Mouse (Mus musculus): ENCODE data around the gene Rbm39. TPM values are rescaled to one million over a fixed set of nuclear protein-coding genes. Genes with fewer than 3 reads are reported as not detected.

Gene Rbm39
- polyA plus RNA-seq, 1 experiment from 2014 or later: 349 TPM

- H3K4me3 ChIP-seq (ENCODE audit: low read depth, low read length): no peak overlapping the region
- DNase-seq (ENCODE audit: low spot score) (no peak), ATAC-seq (ENCODE audit: low FRiP score, low TSS enrichment) (no peak)
- WGBS: 77% methylated on average over 6 of the region's 6 CpGs
- H3K36me3 ChIP-seq (ENCODE audit: control insufficient read depth, insufficient read depth, low read length): peaks cover 3% of the 10 kb centered on the region; the same call in 1 of the 2 replicates
- H3K27ac ChIP-seq (replicated peaks): no peak overlapping the region
- no peak overlapping the region for H3K4me2 ChIP-seq (replicated peaks; ENCODE audit: low read depth)
- H3K9me3 ChIP-seq (ENCODE audit: control insufficient read depth, low read length): no peaks in the 10 kb centered on the region
- no peak overlapping the region for H3K9ac ChIP-seq (ENCODE audit: low read length)
- 0 out of 2 replicates have a peak, but pooled peaks cover 4% of the 10 kb centered on the region for H3K4me1 ChIP-seq (replicated peaks; ENCODE audit: control insufficient read depth, insufficient read depth)
- TF ChIP-seq CTCF (IDR thresholded peaks at IDR 0.05; ENCODE audit: low read depth) (peak; percentile 54), EP300 (optimal IDR thresholded peaks at IDR 0.05) (no peak)
- H3K27me3 ChIP-seq (ENCODE audit: control insufficient read depth, insufficient read depth, low read length): no peaks in the 10 kb centered on the region
These were observed 23.9 kb upstream of the Rbm39 start for GRCm38 (mm10) chr2:156203917-156204316.

DNA sequence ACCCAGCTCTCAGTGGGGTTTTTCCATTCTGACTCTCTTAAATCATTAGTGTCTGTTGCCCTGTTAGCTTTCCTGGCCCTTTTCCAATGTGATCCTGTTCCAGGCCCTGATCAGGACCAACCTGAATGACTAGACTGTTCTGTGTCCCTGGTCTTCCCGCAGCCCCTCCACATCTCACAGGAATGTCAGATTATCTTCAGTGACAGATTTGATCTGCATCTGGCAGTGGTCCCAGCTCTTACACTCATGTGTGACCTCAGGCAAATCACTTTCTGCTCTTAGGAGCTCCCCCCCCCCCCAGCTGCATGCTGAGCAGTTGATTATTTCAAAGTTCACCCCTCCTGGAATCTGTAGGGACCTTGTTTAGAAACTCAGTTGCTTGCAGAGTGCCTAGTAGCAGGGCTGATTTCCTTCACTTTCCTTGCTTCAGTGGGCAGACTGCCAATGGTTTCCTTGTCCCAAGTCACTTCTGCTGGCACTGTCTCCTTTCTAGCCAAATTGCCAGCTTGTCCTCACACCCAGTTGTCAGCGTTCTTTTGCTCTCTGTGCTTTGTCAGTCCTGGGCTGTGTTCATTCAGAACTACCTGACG lies 22.9 kb upstream of the Rbm39 start:
- Histone ChIP-seq H3K4me2 (replicated peaks; ENCODE audit: low read depth) (no peak overlapping the region), H3K27ac (replicated peaks) (peak overlapping the region; percentile 13), H3K4me3 (ENCODE audit: low read depth, low read length) (no peak overlapping the region), H3K27me3 (ENCODE audit: control insufficient read depth, insufficient read depth, low read length) (no peaks in the 10 kb centered on the region), H3K36me3 (ENCODE audit: control insufficient read depth, insufficient read depth, low read length) (peaks cover 3% of the 10 kb centered on the region; the same call in 1 of the 2 replicates), H3K9ac (ENCODE audit: low read length) (no peak overlapping the region), H3K4me1 (replicated peaks; ENCODE audit: control insufficient read depth, insufficient read depth) (0 out of 2 replicates have a peak, but pooled peaks cover 4% of the 10 kb centered on the region), H3K9me3 (ENCODE audit: control insufficient read depth, low read length) (no peaks in the 10 kb centered on the region)
- TF ChIP-seq EP300 (optimal IDR thresholded peaks at IDR 0.05): no peak
- TF ChIP-seq CTCF (IDR thresholded peaks at IDR 0.05; ENCODE audit: low read depth): no peak
- DNase-seq (ENCODE audit: low spot score) (peak; percentile 38), ATAC-seq (ENCODE audit: low FRiP score, low TSS enrichment) (peak; percentile 41)
- WGBS: 24% methylated on average over 3 of the region's 3 CpGs

DNA sequence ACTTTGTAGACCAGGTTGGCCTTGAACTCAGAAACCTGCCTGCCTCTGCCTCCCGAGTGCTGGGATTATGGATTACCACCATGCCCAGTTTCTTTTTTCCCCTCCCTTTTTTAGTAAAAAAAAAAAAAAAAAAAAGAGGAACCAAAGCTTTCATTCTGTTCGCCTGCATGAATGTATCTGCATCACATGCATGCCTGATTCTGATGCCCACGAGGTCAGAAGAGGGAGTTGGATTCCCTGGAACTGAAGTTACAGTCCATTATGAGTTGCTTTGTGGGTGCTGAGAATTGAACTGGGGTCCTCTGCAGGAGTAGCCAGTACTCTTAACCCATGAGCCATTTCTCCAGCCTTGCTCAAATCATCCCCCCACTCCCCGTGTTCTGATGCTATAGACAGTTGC lies 21.4 kb upstream of the Rbm39 start:
- Histone ChIP-seq H3K27me3 (ENCODE audit: control insufficient read depth, insufficient read depth, low read length) (no peaks in the 10 kb centered on the region), H3K36me3 (ENCODE audit: control insufficient read depth, insufficient read depth, low read length) (peaks cover 3% of the 10 kb centered on the region; the same call in 1 of the 2 replicates), H3K4me3 (ENCODE audit: low read depth, low read length) (no peak overlapping the region), H3K9ac (ENCODE audit: low read length) (no peak overlapping the region), H3K4me2 (replicated peaks; ENCODE audit: low read depth) (no peak overlapping the region), H3K4me1 (replicated peaks; ENCODE audit: control insufficient read depth, insufficient read depth) (0 out of 2 replicates have a peak, but pooled peaks cover 4% of the 10 kb centered on the region), H3K9me3 (ENCODE audit: control insufficient read depth, low read length) (no peaks in the 10 kb centered on the region), H3K27ac (replicated peaks) (no peak overlapping the region)
- WGBS: 86% methylated on average over 4 of the region's 4 CpGs
- no peak for ATAC-seq (ENCODE audit: low FRiP score, low TSS enrichment)
- no peak for DNase-seq (ENCODE audit: low spot score)
- TF ChIP-seq EP300 (optimal IDR thresholded peaks at IDR 0.05) (no peak), CTCF (IDR thresholded peaks at IDR 0.05; ENCODE audit: low read depth) (no peak)

DNA sequence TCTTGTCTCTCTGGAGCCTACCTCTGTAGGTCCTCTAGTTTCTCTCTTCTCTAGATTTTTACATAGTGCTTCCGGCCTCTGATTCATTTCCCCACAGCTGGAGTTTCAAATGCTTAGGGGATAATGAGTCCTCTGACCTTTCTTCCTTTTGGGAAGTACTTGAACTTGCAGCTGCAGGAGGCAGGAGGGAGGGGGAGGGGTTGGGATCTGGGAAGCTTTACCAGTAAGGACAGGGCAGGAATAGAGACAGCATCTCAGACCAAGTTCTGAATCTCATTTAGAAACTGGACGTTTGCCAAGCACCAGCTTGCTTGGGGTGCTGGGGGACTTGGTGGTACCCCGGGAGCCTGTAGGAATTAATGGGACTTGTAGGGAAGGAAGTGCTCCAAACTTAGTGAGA lies 19.9 kb upstream of the Rbm39 start:
- Histone ChIP-seq H3K4me3 (ENCODE audit: low read depth, low read length) (no peak overlapping the region), H3K36me3 (ENCODE audit: control insufficient read depth, insufficient read depth, low read length) (peaks cover 3% of the 10 kb centered on the region; the same call in 1 of the 2 replicates), H3K27ac (replicated peaks) (no peak overlapping the region), H3K4me1 (replicated peaks; ENCODE audit: control insufficient read depth, insufficient read depth) (0 out of 2 replicates have a peak, but pooled peaks cover 4% of the 10 kb centered on the region), H3K9me3 (ENCODE audit: control insufficient read depth, low read length) (no peaks in the 10 kb centered on the region), H3K4me2 (replicated peaks; ENCODE audit: low read depth) (no peak overlapping the region), H3K9ac (ENCODE audit: low read length) (no peak overlapping the region), H3K27me3 (ENCODE audit: control insufficient read depth, insufficient read depth, low read length) (no peaks in the 10 kb centered on the region)
- WGBS: 66% methylated on average over 3 of the region's 3 CpGs
- TF ChIP-seq CTCF (IDR thresholded peaks at IDR 0.05; ENCODE audit: low read depth) (no peak), EP300 (optimal IDR thresholded peaks at IDR 0.05) (no peak)
- no peak for ATAC-seq (ENCODE audit: low FRiP score, low TSS enrichment)
- DNase-seq (ENCODE audit: low spot score): no peak

DNA sequence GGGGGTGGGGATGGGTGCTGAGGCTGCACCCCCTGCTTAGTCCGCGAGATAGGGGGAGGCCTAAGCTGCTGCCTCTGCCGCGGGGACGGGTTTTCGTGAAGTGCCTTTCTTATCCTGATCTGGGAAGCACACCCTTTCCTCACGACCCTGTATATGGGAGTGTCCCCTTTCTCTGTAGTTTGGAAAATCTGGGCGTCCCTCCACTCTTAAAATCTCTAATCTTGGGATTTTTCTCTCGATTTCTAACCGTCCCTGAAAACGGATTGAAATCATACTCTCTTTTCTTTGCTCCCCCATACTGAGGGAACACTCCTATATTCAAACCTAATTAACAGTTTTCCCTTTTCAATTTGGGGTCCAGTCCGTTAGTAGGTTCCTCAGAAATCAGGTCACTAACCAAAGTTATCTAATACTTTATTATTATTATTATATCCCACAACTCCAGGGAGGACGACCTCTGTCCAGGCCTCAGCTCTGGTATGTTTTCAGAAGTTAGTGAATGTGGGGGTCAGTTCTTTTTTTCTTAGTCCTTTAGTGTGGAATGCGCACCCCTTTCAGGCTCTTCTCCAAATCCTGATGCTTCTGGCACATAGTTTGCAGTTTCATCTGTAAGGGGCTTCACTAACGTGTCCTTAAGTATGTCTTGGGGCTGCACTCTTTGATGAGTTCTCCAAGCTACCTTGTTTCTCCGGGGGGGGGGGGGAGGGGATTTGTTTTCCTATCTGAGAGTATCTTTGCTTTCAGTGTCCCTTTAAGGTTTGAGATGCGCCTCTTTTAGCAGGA lies 17.3 kb upstream of the Rbm39 start:
- TF ChIP-seq EP300 (optimal IDR thresholded peaks at IDR 0.05) (no peak), CTCF (IDR thresholded peaks at IDR 0.05; ENCODE audit: low read depth) (no peak; the same call in 1 of the 2 replicates)
- no peaks in the 10 kb centered on the region for H3K4me1 ChIP-seq (replicated peaks; ENCODE audit: control insufficient read depth, insufficient read depth)
- ATAC-seq (ENCODE audit: low FRiP score, low TSS enrichment) (no peak), DNase-seq (ENCODE audit: low spot score) (no peak)
- H3K36me3 ChIP-seq (ENCODE audit: control insufficient read depth, insufficient read depth, low read length): no peaks in the 10 kb centered on the region
- H3K9ac ChIP-seq (ENCODE audit: low read length): peak overlapping the region; percentile 79
- H3K27ac ChIP-seq (replicated peaks): peak overlapping the region; percentile 97
- H3K27me3 ChIP-seq (ENCODE audit: control insufficient read depth, insufficient read depth, low read length): no peaks in the 10 kb centered on the region
- peak overlapping the region; percentile 79 for H3K4me2 ChIP-seq (replicated peaks; ENCODE audit: low read depth)
- 4% methylated on average over 17 of the region's 17 CpGs for WGBS
- H3K9me3 ChIP-seq (ENCODE audit: control insufficient read depth, low read length): no peaks in the 10 kb centered on the region
- peak overlapping the region; percentile 61 for H3K4me3 ChIP-seq (ENCODE audit: low read depth, low read length)

Measured in stomach, postnatal 0 days (tissue).